Mouse (Mus musculus) myocyte (in vitro differentiated cells): ENCODE results near the gene Pld4. TPM values are rescaled to one million over a fixed set of nuclear protein-coding genes. Genes with fewer than 3 reads are reported as not detected.

Experiments
- H3K27me3 ChIP-seq: one replicate; pipeline ENCODE4 v1.6.1; 2011; ENCODE audit not compliant: control insufficient read depth, insufficient read depth, insufficient read length
- H3K36me3 ChIP-seq: one replicate; pipeline ENCODE4 v1.6.1; 2011; ENCODE audit not compliant: control insufficient read depth, insufficient read depth
- H3K4me2 ChIP-seq: one replicate; pipeline ENCODE4 v1.6.1; 2011; ENCODE audit warnings: low read depth, control low read depth
- H3K4me3 ChIP-seq: one replicate; pipeline ENCODE4 v1.5.1; 2011; ENCODE audit warnings: mild to moderate bottlenecking, control low read depth, moderate library complexity
- H3K79me2 ChIP-seq: one replicate; pipeline ENCODE4 v1.6.1; 2011; ENCODE audit not compliant: control insufficient read depth, insufficient read depth
- H3ac ChIP-seq: one replicate; pipeline ENCODE4 v1.6.1; 2011; ENCODE audit not compliant: control insufficient read depth, insufficient read length
- CEBPB ChIP-seq: IDR thresholded peaks from 2 replicates; pipeline ENCODE4 v1.6.1; 2011; ENCODE audit warnings: mild to moderate bottlenecking, moderate library complexity; ENCODE audit not compliant: poor library complexity, insufficient read depth, severe bottlenecking
- E2F4 ChIP-seq: IDR thresholded peaks from one replicate; pipeline ENCODE4 v1.6.1; 2011; ENCODE audit warnings: mild to moderate bottlenecking, control low read depth, moderate library complexity; ENCODE audit not compliant: insufficient read depth
- MAX ChIP-seq: IDR thresholded peaks from one replicate; pipeline ENCODE4 v1.6.1; 2011; ENCODE audit warnings: low read depth, mild to moderate bottlenecking, control low read depth
- MYOD1 ChIP-seq, 3 experiments: IDR thresholded peaks; one replicate each; pipeline ENCODE4 v1.6.1; 2011; ENCODE audit warnings: control low read depth in 2 of 3, low read depth in 2 of 3, mild to moderate bottlenecking in 2 of 3, moderate library complexity in 1 of 3; ENCODE audit not compliant: insufficient read length in 2 of 3, control insufficient read depth in 1 of 3
- MYOG ChIP-seq, 3 experiments: IDR thresholded peaks; one replicate each; pipeline ENCODE4 v1.6.1; 2011; ENCODE audit warnings: control low read depth in 2 of 3, low read depth in 2 of 3, mild to moderate bottlenecking in 2 of 3; ENCODE audit not compliant: insufficient read length in 2 of 3, control insufficient read depth in 1 of 3, insufficient read depth in 1 of 3
- POLR2A ChIP-seq: IDR thresholded peaks from one replicate; pipeline ENCODE4 v1.6.1; 2011; ENCODE audit warnings: low read depth, mild to moderate bottlenecking, control low read depth, moderate library complexity; ENCODE audit not compliant: insufficient read length
- POLR2AphosphoS2 ChIP-seq: IDR thresholded peaks from one replicate; pipeline ENCODE4 v1.6.1; 2011; ENCODE audit warnings: low read depth, control low read depth; ENCODE audit not compliant: insufficient read length
- REST ChIP-seq: IDR thresholded peaks from one replicate; pipeline ENCODE4 v1.6.1; 2011; ENCODE audit warnings: mild to moderate bottlenecking, control low read depth, moderate library complexity; ENCODE audit not compliant: insufficient read depth, insufficient read length
- SRF ChIP-seq: IDR thresholded peaks from one replicate; pipeline ENCODE4 v1.6.1; 2011; ENCODE audit warnings: low read depth; ENCODE audit not compliant: control insufficient read depth, insufficient read length
- TCF12 ChIP-seq: IDR thresholded peaks from one replicate; pipeline ENCODE4 v1.6.1; 2011; ENCODE audit warnings: mild to moderate bottlenecking, control low read depth; ENCODE audit not compliant: poor library complexity, insufficient read depth, severe bottlenecking
- TCF3 ChIP-seq: IDR thresholded peaks from one replicate; pipeline ENCODE4 v1.6.1; 2011; ENCODE audit warnings: low read depth, control low read depth; ENCODE audit not compliant: insufficient read length
- USF1 ChIP-seq: IDR thresholded peaks from one replicate; pipeline ENCODE4 v1.6.1; 2011; ENCODE audit warnings: low read depth, mild to moderate bottlenecking, control low read depth, moderate library complexity
- polyA plus RNA-seq: library from polyadenylated mRNA; unstranded; fragments of >200 nt; fragmentation: generic; extraction: Trizol; gene quantifications from one replicate; pipeline ENCODE4 v1.2.1, GENCODE M21; 2012; ENCODE audit warnings: missing spikeins

Pld4 gene
- polyA plus RNA-seq, 1 experiment = 0.08 TPM

GRCm38 (mm10) chr12:112806044-112806443 lies 45.6 kb downstream of the Pld4 start:
- no peaks in the 10 kb centered on the region for H3K79me2 ChIP-seq
- H3K36me3 ChIP-seq = no peaks in the 10 kb centered on the region
- H3ac ChIP-seq = no peak overlapping the region
- TF ChIP-seq MYOD1 (IDR thresholded peaks at IDR 0.05; ENCODE audit: control insufficient read depth in 1 of 3, insufficient read length in 2 of 3, low read depth in 2 of 3) (peak in 2 of 3 experiments; percentile 55 to 91), TCF3 (peak; percentile 62), TCF12 (no peak), MYOG (IDR thresholded peaks at IDR 0.05; ENCODE audit: control insufficient read depth in 1 of 3, insufficient read depth in 1 of 3, insufficient read length in 2 of 3, low read depth in 2 of 3) (peak; percentile 40 to 93 (median 61)), POLR2AphosphoS2 (no peak)
- H3K4me2 ChIP-seq = peak overlapping the region; percentile 18
- no peaks in the 10 kb centered on the region for H3K27me3 ChIP-seq
- H3K4me3 ChIP-seq = no peak overlapping the region

GRCm38 (mm10) chr12:112807796-112808195 lies 47.3 kb downstream of the Pld4 start:
- no peaks in the 10 kb centered on the region for H3K36me3 ChIP-seq
- H3ac ChIP-seq = no peak overlapping the region
- peak overlapping the region; percentile 44 for H3K4me3 ChIP-seq
- H3K79me2 ChIP-seq = no peaks in the 10 kb centered on the region
- no peaks in the 10 kb centered on the region for H3K27me3 ChIP-seq
- no peak overlapping the region for H3K4me2 ChIP-seq
- no peak for TF ChIP-seq USF1
- TF ChIP-seq TCF12 = no peak
- TF ChIP-seq MAX = no peak
- TF ChIP-seq SRF = no peak
- no peak for TF ChIP-seq TCF3
- TF ChIP-seq MYOD1 (IDR thresholded peaks at IDR 0.05; ENCODE audit: control insufficient read depth in 1 of 3, insufficient read length in 2 of 3, low read depth in 2 of 3) = no peak
- TF ChIP-seq POLR2A = no peak

- H3K4me3 ChIP-seq = peak overlapping the region; percentile 44
- peak overlapping the region; percentile 94 for H3K4me2 ChIP-seq
- H3K79me2 ChIP-seq = no peaks in the 10 kb centered on the region
- H3K27me3 ChIP-seq = no peaks in the 10 kb centered on the region
- no peak overlapping the region for H3ac ChIP-seq
- no peak for TF ChIP-seq POLR2AphosphoS2
- TF ChIP-seq POLR2A = no peak
- no peak for TF ChIP-seq MAX
- TF ChIP-seq CEBPB = no peak
- no peak for TF ChIP-seq SRF
- TF ChIP-seq USF1 = no peak
- TF ChIP-seq TCF3 = no peak
- no peak for TF ChIP-seq REST
- no peak for TF ChIP-seq TCF12
- no peak for TF ChIP-seq MYOG (IDR thresholded peaks at IDR 0.05; ENCODE audit: control insufficient read depth in 1 of 3, insufficient read depth in 1 of 3, insufficient read length in 2 of 3, low read depth in 2 of 3)
- TF ChIP-seq MYOD1 (IDR thresholded peaks at IDR 0.05; ENCODE audit: control insufficient read depth in 1 of 3, insufficient read length in 2 of 3, low read depth in 2 of 3) = no peak
- TF ChIP-seq E2F4 = no peak
- H3K36me3 ChIP-seq = no peaks in the 10 kb centered on the region
Observed at GRCm38 (mm10) chr12:112808212-112808586, 47.7 kb downstream of the Pld4 start.

- H3K4me3 ChIP-seq = peak within 1 kb of the TSS; percentile 44
- TF ChIP-seq MAX (no peak), CEBPB (no peak), TCF12 (no peak), SRF (no peak), MYOG (IDR thresholded peaks at IDR 0.05; ENCODE audit: control insufficient read depth in 1 of 3, insufficient read depth in 1 of 3, insufficient read length in 2 of 3, low read depth in 2 of 3) (no peak), USF1 (peak; percentile 22), MYOD1 (IDR thresholded peaks at IDR 0.05; ENCODE audit: control insufficient read depth in 1 of 3, insufficient read length in 2 of 3, low read depth in 2 of 3) (no peak), POLR2AphosphoS2 (peak; percentile 44), TCF3 (no peak), E2F4 (no peak), POLR2A (peak; percentile 63), REST (no peak)
- no peaks in the 10 kb centered on the region for H3K36me3 ChIP-seq
- H3K27me3 ChIP-seq = no peaks in the 10 kb centered on the region
- peak within 1 kb of the TSS; percentile 94 for H3K4me2 ChIP-seq
- no peaks in the 10 kb centered on the region for H3K79me2 ChIP-seq
- H3ac ChIP-seq = peak within 1 kb of the TSS; percentile 9
Observed at GRCm38 (mm10) chr12:112808587-112809364, 48.3 kb downstream of the Pld4 start, which contains the start of gene Clba1. Gene Clba1 (plus strand): TSS chr12:112808937.

GRCm38 (mm10) chr12:112809641-112810040 lies 49.2 kb downstream of the Pld4 start:
- no peaks in the 10 kb centered on the region for H3K36me3 ChIP-seq
- H3K27me3 ChIP-seq = no peaks in the 10 kb centered on the region
- no peaks in the 10 kb centered on the region for H3K79me2 ChIP-seq
- H3K4me2 ChIP-seq = peak overlapping the region; percentile 94
- H3K4me3 ChIP-seq = peak overlapping the region; percentile 44
- TF ChIP-seq SRF = no peak
- no peak for TF ChIP-seq MYOG (IDR thresholded peaks at IDR 0.05; ENCODE audit: control insufficient read depth in 1 of 3, insufficient read depth in 1 of 3, insufficient read length in 2 of 3, low read depth in 2 of 3)
- no peak for TF ChIP-seq MAX
- no peak for TF ChIP-seq MYOD1 (IDR thresholded peaks at IDR 0.05; ENCODE audit: control insufficient read depth in 1 of 3, insufficient read length in 2 of 3, low read depth in 2 of 3)
- TF ChIP-seq POLR2AphosphoS2 = no peak
- H3ac ChIP-seq = peak overlapping the region; percentile 9
